Mouse (Mus musculus) MEL (cell line): Measurements from ENCODE around the gene Tmc8. TPM values are rescaled to one million over a fixed set of nuclear protein-coding genes. Genes with fewer than 3 reads are reported as not detected.

ENCODE experiments used
- DNase-seq: peaks from one replicate; pipeline ENCODE4 v3.0.0; 2011; ENCODE audit warnings: low read depth, low spot score
- H3K27ac ChIP-seq: 2 replicates; pipeline ENCODE4 v1.5.1; 2012; ENCODE audit warnings: low read depth, mild to moderate bottlenecking, control low read depth, low read length, moderate library complexity; ENCODE audit not compliant: control insufficient read depth
- H3K27me3 ChIP-seq, 2 experiments: fragments of 150-350 bp in 1 of 2; sonication (generic) in 1 of 2; 2 replicates each; pipeline ENCODE4 v1.6.1; 2012; ENCODE audit warnings: low read length in 2 of 2, mild to moderate bottlenecking in 2 of 2, improper control_type of control experiment in 1 of 2, moderate library complexity in 1 of 2; ENCODE audit not compliant: insufficient read depth in 2 of 2, control insufficient read depth in 1 of 2
- H3K36me3 ChIP-seq, 2 experiments: 2 replicates each; pipeline ENCODE4 v1.6.1; 2012 to 2014; ENCODE audit warnings: low read length in 2 of 2, improper control_type of control experiment in 1 of 2, inconsistent platforms in 1 of 2, mild to moderate bottlenecking in 1 of 2; ENCODE audit not compliant: insufficient read depth in 2 of 2, control insufficient read depth in 1 of 2
- H3K4me1 ChIP-seq, 2 experiments: fragments of 150-350 bp in 1 of 2; sonication (generic) in 1 of 2; 2 replicates each; pipeline ENCODE4 v1.6.1; 2012; ENCODE audit warnings: low read length in 2 of 2, improper control_type of control experiment in 1 of 2, mild to moderate bottlenecking in 1 of 2; ENCODE audit not compliant: insufficient read depth in 2 of 2, control insufficient read depth in 1 of 2
- H3K4me3 ChIP-seq, 2 experiments: fragments of 150-350 bp in 1 of 2; sonication (generic) in 1 of 2; 2 replicates each; pipeline ENCODE4 v1.5.1; 2012; ENCODE audit warnings: low read depth in 2 of 2, low read length in 2 of 2, mild to moderate bottlenecking in 2 of 2, moderate library complexity in 2 of 2, control low read depth in 1 of 2, improper control_type of control experiment in 1 of 2; ENCODE audit not compliant: control insufficient read depth in 1 of 2, insufficient read depth in 1 of 2
- H3K79me2 ChIP-seq: 2 replicates; pipeline ENCODE4 v1.6.1; 2012; ENCODE audit warnings: mild to moderate bottlenecking, low read length, moderate library complexity; ENCODE audit not compliant: control insufficient read depth, poor library complexity, insufficient read depth
- H3K9ac ChIP-seq: 2 replicates; pipeline ENCODE4 v1.6.1; 2012; ENCODE audit warnings: low read depth, mild to moderate bottlenecking, control low read depth, low read length, moderate library complexity; ENCODE audit not compliant: control insufficient read depth, poor library complexity, severe bottlenecking
- H3K9me3 ChIP-seq: fragments of 150-350 bp; sonication (generic); replicated peaks from 2 replicates; pipeline ENCODE4 v1.6.1; 2012; ENCODE audit warnings: mild to moderate bottlenecking, low read length, improper control_type of control experiment, moderate library complexity; ENCODE audit not compliant: insufficient read depth
- BHLHE40 ChIP-seq: IDR thresholded peaks from 2 replicates; pipeline ENCODE4 v1.6.1; 2012; ENCODE audit warnings: low read depth, mild to moderate bottlenecking, inconsistent platforms, low read length, improper control_type of control experiment, borderline replicate concordance
- CHD1 ChIP-seq: IDR thresholded peaks from 2 replicates; pipeline ENCODE4 v1.6.1; 2012; ENCODE audit warnings: low read depth, mild to moderate bottlenecking, inconsistent platforms, low read length, improper control_type of control experiment
- CHD2 ChIP-seq: IDR thresholded peaks from 2 replicates; pipeline ENCODE4 v1.6.1; 2011; ENCODE audit warnings: low read length, improper control_type of control experiment
- CTCF ChIP-seq, 3 experiments: IDR thresholded peaks in 2 of 3; conservative IDR thresholded peaks in 1 of 3; 2 replicates each; pipeline ENCODE4 v1.5.1; 2011 to 2012; ENCODE audit warnings: low read length in 3 of 3, low read depth in 2 of 3, mild to moderate bottlenecking in 2 of 3, improper control_type of control experiment in 1 of 3, inconsistent platforms in 1 of 3, mixed read lengths in 1 of 3, moderate library complexity in 1 of 3; ENCODE audit not compliant: control insufficient read depth in 1 of 3, insufficient read depth in 1 of 3, poor library complexity in 1 of 3, severe bottlenecking in 1 of 3
- ELF1 ChIP-seq: IDR thresholded peaks from 2 replicates; pipeline ENCODE4 v1.6.1; 2014; ENCODE audit warnings: low read depth, mild to moderate bottlenecking, inconsistent platforms, low read length, improper control_type of control experiment, moderate library complexity
- GATA1 ChIP-seq: IDR thresholded peaks from 2 replicates; pipeline ENCODE4 v1.6.1; 2011; ENCODE audit warnings: low read depth, low read length, improper control_type of control experiment
- JUND ChIP-seq: IDR thresholded peaks from 2 replicates; pipeline ENCODE4 v1.6.1; 2011; ENCODE audit warnings: low read depth, mild to moderate bottlenecking, improper control_type of control experiment, low read length
- MAX ChIP-seq: IDR thresholded peaks from 2 replicates; pipeline ENCODE4 v1.6.1; 2011; ENCODE audit warnings: low read length, improper control_type of control experiment
- MAZ ChIP-seq: IDR thresholded peaks from 2 replicates; pipeline ENCODE4 v1.6.1; 2012; ENCODE audit warnings: low read depth, mild to moderate bottlenecking, inconsistent platforms, low read length, improper control_type of control experiment
- MXI1 ChIP-seq: IDR thresholded peaks from 2 replicates; pipeline ENCODE4 v1.6.1; 2011; ENCODE audit warnings: mild to moderate bottlenecking, low read depth, low read length, improper control_type of control experiment
- MYB ChIP-seq: IDR thresholded peaks from 2 replicates; pipeline ENCODE4 v1.6.1; 2011; ENCODE audit warnings: mild to moderate bottlenecking, low read depth, low read length, improper control_type of control experiment
- NELFE ChIP-seq: IDR thresholded peaks from 2 replicates; pipeline ENCODE4 v1.6.1; 2011; ENCODE audit warnings: low read depth, low read length, improper control_type of control experiment
- POLR2A ChIP-seq, 2 experiments: IDR thresholded peaks; 2 replicates each; pipeline ENCODE4 v1.6.1; 2011 to 2012; ENCODE audit warnings: low read length in 2 of 2, mild to moderate bottlenecking in 2 of 2, control low read depth in 1 of 2, improper control_type of control experiment in 1 of 2, low read depth in 1 of 2, moderate library complexity in 1 of 2; ENCODE audit not compliant: control insufficient read depth in 1 of 2, insufficient read depth in 1 of 2, poor library complexity in 1 of 2
- RAD21 ChIP-seq: IDR thresholded peaks from 2 replicates; pipeline ENCODE4 v1.6.1; 2011; ENCODE audit warnings: mild to moderate bottlenecking, low read depth, low read length, improper control_type of control experiment
- RCOR1 ChIP-seq: IDR thresholded peaks from 2 replicates; pipeline ENCODE4 v1.6.1; 2012; ENCODE audit warnings: low read depth, mild to moderate bottlenecking, inconsistent platforms, low read length, improper control_type of control experiment
- SIN3A ChIP-seq: IDR thresholded peaks from 2 replicates; pipeline ENCODE4 v1.6.1; 2012; ENCODE audit warnings: low read length, improper control_type of control experiment, inconsistent platforms
- SMC3 ChIP-seq: IDR thresholded peaks from 2 replicates; pipeline ENCODE4 v1.6.1; 2011; ENCODE audit warnings: low read depth, low read length, improper control_type of control experiment
- TBP ChIP-seq: IDR thresholded peaks from 2 replicates; pipeline ENCODE4 v1.8.0; 2011; ENCODE audit warnings: low read depth, low read length, improper control_type of control experiment
- TCF12 ChIP-seq: IDR thresholded peaks from 2 replicates; pipeline ENCODE4 v1.6.1; 2014; ENCODE audit warnings: low read depth, mild to moderate bottlenecking, inconsistent platforms, low read length, improper control_type of control experiment, moderate library complexity
- UBTF ChIP-seq: IDR thresholded peaks from 2 replicates; pipeline ENCODE4 v1.6.1; 2012; ENCODE audit warnings: low read depth, mild to moderate bottlenecking, inconsistent platforms, low read length, improper control_type of control experiment, moderate library complexity, borderline replicate concordance; ENCODE audit not compliant: insufficient read depth
- USF1 ChIP-seq: IDR thresholded peaks from 2 replicates; pipeline ENCODE4 v1.6.1; 2014; ENCODE audit warnings: low read depth, mild to moderate bottlenecking, inconsistent platforms, low read length, improper control_type of control experiment, moderate library complexity
- USF2 ChIP-seq, 2 experiments: IDR thresholded peaks; 2 replicates each; pipeline ENCODE4 v1.6.1; 2011 to 2012; ENCODE audit warnings: improper control_type of control experiment in 2 of 2, low read length in 2 of 2, borderline replicate concordance in 1 of 2, inconsistent platforms in 1 of 2, low read depth in 1 of 2, mild to moderate bottlenecking in 1 of 2; ENCODE audit not compliant: insufficient read depth in 1 of 2
- ZKSCAN1 ChIP-seq: IDR thresholded peaks from 2 replicates; pipeline ENCODE4 v1.6.1; 2012; ENCODE audit warnings: low read depth, mild to moderate bottlenecking, inconsistent platforms, low read length, improper control_type of control experiment, moderate library complexity
- ZMIZ1 ChIP-seq: IDR thresholded peaks from 2 replicates; pipeline ENCODE4 v1.6.1; 2012; ENCODE audit warnings: low read depth, mild to moderate bottlenecking, inconsistent platforms, low read length, improper control_type of control experiment, moderate library complexity
- polyA plus RNA-seq, 2 experiments: library from polyadenylated mRNA; stranded (reverse) in 1 of 2; unstranded in 1 of 2; fragments of >175 nt in 1 of 2; fragments of >200 nt in 1 of 2; gene quantifications; 2 replicates each; pipeline versions ENCODE4 v1.2.1 to v1.2.4; 2012; ENCODE audit warnings: low replicate concordance in 2 of 2, low read depth in 1 of 2; ENCODE audit not compliant: insufficient read length in 2 of 2, insufficient read depth in 1 of 2, missing spikeins in 1 of 2
- total RNA-seq: library from RNA; depleted of rRNA; stranded (reverse); fragments of 300-350 nt; gene quantifications from 2 replicates; pipeline ENCODE4 v1.2.3, GENCODE M21; 2012

The Tmc8 gene
- total and polyA plus RNA-seq, 3 experiments, result 15.4 to 23.5 TPM; not detected in 1

DNA sequence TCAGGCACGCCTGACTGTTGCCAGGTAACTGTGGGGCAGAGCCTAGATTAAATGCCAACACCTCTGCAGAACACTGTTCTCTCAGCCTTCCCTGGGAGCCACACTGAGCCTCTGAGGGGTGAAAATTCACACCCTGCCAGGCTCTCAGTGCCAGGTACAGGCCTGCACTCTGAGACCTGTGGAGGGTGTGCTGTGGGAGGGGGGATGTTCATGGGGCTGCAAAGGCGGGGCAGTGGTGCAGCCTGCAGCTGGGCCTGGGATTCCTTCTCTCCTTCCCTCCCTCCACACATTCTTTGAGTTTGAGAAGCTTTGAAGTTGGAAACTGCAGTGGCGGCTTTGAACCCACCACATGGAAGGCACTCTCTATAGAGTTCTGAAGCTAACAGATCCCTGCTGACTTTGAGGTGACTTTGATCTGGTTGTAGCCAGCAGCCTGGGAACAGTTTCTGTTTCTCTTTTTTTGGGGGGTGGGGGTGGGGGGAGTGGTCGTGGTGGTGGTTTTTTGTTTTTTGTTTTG, 12.2 kb downstream of the Tmc8 start:
- peaks cover 10 to 23% of the 10 kb centered on the region in 2 experiments for H3K4me1 ChIP-seq
- no peaks in the 10 kb centered on the region for H3K79me2 ChIP-seq
- no peaks in the 10 kb centered on the region for H3K9me3 ChIP-seq
- no peaks in the 10 kb centered on the region for H3K27me3 ChIP-seq
- peaks cover 0 to 17% of the 10 kb centered on the region in 2 experiments; a peak in 2 of 4 replicates for H3K36me3 ChIP-seq
- TF ChIP-seq UBTF, result no peak
- TF ChIP-seq MYB, result no peak
- no peak for TF ChIP-seq RCOR1
- TF ChIP-seq SIN3A, result no peak
- TF ChIP-seq NELFE, result no peak
- no peak for TF ChIP-seq ZMIZ1
- no peak for TF ChIP-seq JUND
- TF ChIP-seq TCF12, result no peak
- TF ChIP-seq MAZ, result no peak
- no peak overlapping the region for H3K4me3 ChIP-seq
- H3K27ac ChIP-seq, result no peak overlapping the region
- DNase-seq, result no peak
- H3K9ac ChIP-seq, result no peak overlapping the region

DNA sequence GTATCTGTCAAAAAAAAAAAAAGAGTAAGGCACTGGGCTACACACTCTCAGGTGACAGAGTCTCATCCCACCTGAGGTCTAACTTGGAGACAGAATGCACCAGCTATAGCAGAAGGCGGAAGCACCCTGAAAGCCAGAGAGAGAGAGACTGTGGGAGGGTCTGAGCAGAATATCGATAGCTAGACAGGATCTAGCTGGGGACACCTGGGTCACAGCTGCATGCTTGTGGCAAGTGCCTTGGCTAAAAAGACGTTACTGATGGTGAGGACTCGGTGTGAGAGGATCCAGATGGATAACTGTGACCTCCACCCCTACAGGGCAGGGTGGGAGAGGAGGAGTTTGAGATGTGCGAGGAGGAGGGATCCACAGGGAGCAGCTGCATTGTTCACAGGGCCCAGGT, 15.1 kb downstream of the Tmc8 start:
- H3K36me3 ChIP-seq, result peaks cover 0 to 20% of the 10 kb centered on the region in 2 experiments; a peak in 2 of 4 replicates
- TF ChIP-seq ELF1, result no peak
- no peak overlapping the region; the same call in 1 of the 2 replicates for H3K9ac ChIP-seq
- DNase-seq, result no peak
- H3K9me3 ChIP-seq, result no peaks in the 10 kb centered on the region
- no peaks in the 10 kb centered on the region for H3K79me2 ChIP-seq
- no peak overlapping the region for H3K4me3 ChIP-seq
- H3K4me1 ChIP-seq, result peaks cover 11 to 27% of the 10 kb centered on the region in 2 experiments
- H3K27ac ChIP-seq, result 0 out of 2 replicates have a peak overlapping the region, but pooled peaks have one; percentile 37
- H3K27me3 ChIP-seq, result no peaks in the 10 kb centered on the region

DNA sequence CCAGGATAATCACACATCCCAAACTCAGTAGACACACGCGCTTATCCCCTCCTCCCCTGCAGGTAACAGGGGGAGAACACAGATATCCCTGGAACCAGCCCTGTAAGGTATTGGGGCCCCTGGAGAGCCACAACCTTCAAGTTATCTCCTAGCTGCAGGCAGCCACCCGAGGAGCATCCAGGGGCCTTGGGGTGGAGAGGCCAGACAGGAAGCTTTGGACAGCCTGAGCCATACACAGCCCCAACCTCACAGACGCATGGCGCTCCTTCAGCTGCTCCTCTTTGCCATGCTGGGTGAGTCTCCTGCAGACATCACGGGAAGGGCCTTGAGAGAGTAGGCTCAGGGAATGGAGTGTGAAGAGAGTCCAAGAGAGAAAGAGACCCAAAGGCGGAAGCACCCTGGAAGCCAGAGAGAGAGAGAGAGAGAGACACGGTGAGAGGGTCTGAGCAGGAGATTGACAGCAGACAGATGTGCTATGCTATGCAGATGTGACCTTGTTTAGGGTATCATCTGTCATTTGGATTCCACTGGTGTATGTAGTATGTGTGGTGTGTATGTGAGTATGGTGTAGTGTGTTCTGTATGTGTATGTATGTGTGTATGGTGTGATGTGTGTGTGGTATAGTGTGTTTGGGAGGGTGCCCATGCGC, 15.8 kb downstream of the Tmc8 start, which contains the start of gene 6030468B19Rik:
Gene 6030468B19Rik, plus strand, starts transcription at position 150 of the 649 bp plus-strand sequence.
- Histone ChIP-seq H3K4me1 (peaks cover 11 to 27% of the 10 kb centered on the region in 2 experiments), H3K79me2 (no peaks in the 10 kb centered on the region), H3K9ac (peak within 1 kb of the TSS; percentile 23), H3K36me3 (peaks cover 0 to 20% of the 10 kb centered on the region in 2 experiments; a peak in 2 of 4 replicates), H3K27me3 (no peaks in the 10 kb centered on the region), H3K9me3 (no peaks in the 10 kb centered on the region), H3K4me3 (peak within 1 kb of the TSS; percentile 17 to 18; a peak in 3 of 4 replicates), H3K27ac (peak within 1 kb of the TSS; percentile 37)
- DNase-seq, result peak; percentile 73
- TF ChIP-seq GATA1, result peak; percentile 41
- TF ChIP-seq SMC3, result no peak
- no peak for TF ChIP-seq ZKSCAN1
- 0 out of 2 replicates have a peak, but pooled peaks have one; percentile 34 for TF ChIP-seq TBP
- TF ChIP-seq NELFE, result peak; percentile 39
- TF ChIP-seq SIN3A, result peak; percentile 34; the same call in 1 of the 2 replicates
- no peak for TF ChIP-seq CHD2
- no peak for TF ChIP-seq RAD21
- TF ChIP-seq ELF1, result no peak
- TF ChIP-seq MYB, result no peak
- TF ChIP-seq BHLHE40, result no peak
- no peak for TF ChIP-seq USF2 (IDR thresholded peaks at IDR 0.05; ENCODE audit: borderline replicate concordance in 1 of 2, insufficient read depth in 1 of 2, low read depth in 1 of 2, low read length in 2 of 2)
- peak; percentile 70 for TF ChIP-seq TCF12
- no peak for TF ChIP-seq CTCF (IDR thresholded peaks at IDR 0.05 in 2 of 3, conservative IDR thresholded peaks at IDR 0.05 in 1 of 3; ENCODE audit: control insufficient read depth in 1 of 3, insufficient read depth in 1 of 3, low read depth in 2 of 3, low read length in 3 of 3, poor library complexity in 1 of 3, severe bottlenecking in 1 of 3)
- TF ChIP-seq CHD1, result no peak
- no peak for TF ChIP-seq MXI1
- peak; percentile 68; the same call in 1 of the 2 replicates for TF ChIP-seq MAX
- peak in 1 of 2 experiments; percentile 19; a peak in 1 of 4 replicates for TF ChIP-seq POLR2A (IDR thresholded peaks at IDR 0.05; ENCODE audit: control insufficient read depth in 1 of 2, insufficient read depth in 1 of 2, low read depth in 1 of 2, low read length in 2 of 2, poor library complexity in 1 of 2)
- no peak for TF ChIP-seq USF1
